Mouse (Mus musculus): ENCODE measurements around the gene Gabbr1. TPM values are rescaled to one million over a fixed set of nuclear protein-coding genes. Genes with fewer than 3 reads are reported as not detected.

The Gabbr1 gene
- polyA plus RNA-seq, 1 experiment from 2014 or later: 0.87 TPM

DNA sequence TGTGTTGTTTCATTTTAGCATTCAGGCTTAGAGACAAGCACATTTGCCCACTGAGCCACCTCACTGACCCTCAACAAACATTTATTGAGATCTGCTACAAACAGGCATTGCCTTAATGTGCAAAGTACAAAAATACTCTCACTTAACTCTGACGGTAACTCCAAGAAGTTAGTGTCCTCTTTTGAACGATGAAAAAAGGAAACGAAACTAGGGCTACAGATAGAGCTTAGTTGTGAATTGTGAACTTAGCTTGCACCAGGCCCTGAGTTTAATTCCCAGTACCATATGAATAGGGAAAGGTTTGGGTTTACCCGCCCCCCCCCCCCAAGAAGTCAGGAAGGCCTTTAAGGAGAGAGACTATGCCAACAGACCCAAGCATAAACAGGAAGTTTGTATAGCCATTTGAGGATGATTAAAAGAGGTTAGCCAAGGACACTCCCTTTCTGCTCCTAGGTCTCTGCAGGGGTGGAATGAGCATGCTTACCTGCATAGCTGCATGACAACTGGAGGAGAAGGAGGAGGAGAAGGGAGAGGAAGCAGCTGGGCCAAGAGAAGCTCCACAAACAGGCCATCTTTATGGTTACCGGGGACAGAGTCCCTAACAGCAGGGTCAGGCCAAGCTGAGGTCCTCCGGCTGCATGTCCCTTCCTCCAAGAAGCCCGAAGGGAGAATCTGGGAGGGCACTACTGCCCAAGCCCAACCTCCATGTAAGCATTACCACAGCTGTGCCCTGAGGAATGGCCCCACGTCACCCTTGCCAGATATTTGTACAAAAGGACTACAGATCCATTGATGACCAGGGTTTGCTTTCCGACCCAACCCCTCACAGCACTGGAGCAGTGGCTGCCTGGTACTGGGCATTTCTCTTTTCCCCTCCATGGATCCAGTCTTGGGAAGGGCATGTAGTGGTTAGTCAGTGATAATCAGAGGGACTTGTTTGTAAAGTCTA is 22.9 kb upstream of the Gabbr1 start, which contains the start of gene Mog:
TSS of gene Mog (minus strand) at position 771 of the 949 bp plus-strand sequence.
- H3K27ac ChIP-seq: no peak within 1 kb of the TSS
- H3K79me2 ChIP-seq (ENCODE audit: inconsistent target): no peaks in the 10 kb centered on the region
- 58% methylated on average over 9 of the region's 9 CpGs for WGBS (ENCODE audit: missing documents)
- no peaks in the 10 kb centered on the region for H3K36me3 ChIP-seq (ENCODE audit: inconsistent target)
- no peak within 1 kb of the TSS for H3K4me3 ChIP-seq (ENCODE audit: inconsistent target)

DNA sequence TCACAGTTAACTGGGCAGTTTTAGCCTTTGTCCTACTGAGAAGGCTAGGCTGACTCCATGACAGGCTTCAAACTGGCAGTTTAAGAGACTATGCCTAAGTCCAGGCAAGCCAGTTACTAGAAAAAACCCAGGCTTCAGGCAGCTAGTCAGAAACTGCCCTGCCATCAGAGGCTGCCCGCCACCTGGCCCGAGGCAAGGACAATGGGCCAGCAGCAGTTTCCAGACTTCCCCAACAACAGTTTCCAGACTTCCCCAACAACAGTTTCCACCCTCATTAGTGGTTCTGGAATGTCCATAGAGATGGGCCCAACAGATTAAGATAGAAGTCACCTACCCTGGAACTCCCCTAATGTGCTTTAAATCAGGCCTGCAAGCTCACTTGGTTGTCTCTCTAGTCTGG is 19.3 kb upstream of the Gabbr1 start:
- H3K36me3 ChIP-seq (ENCODE audit: inconsistent target): no peaks in the 10 kb centered on the region
- H3K27ac ChIP-seq: no peak overlapping the region
- 100% methylated on average over 1 of the region's 2 CpGs for WGBS (ENCODE audit: missing documents)
- H3K4me3 ChIP-seq (ENCODE audit: inconsistent target): no peak overlapping the region
- H3K79me2 ChIP-seq (ENCODE audit: inconsistent target): no peaks in the 10 kb centered on the region

DNA sequence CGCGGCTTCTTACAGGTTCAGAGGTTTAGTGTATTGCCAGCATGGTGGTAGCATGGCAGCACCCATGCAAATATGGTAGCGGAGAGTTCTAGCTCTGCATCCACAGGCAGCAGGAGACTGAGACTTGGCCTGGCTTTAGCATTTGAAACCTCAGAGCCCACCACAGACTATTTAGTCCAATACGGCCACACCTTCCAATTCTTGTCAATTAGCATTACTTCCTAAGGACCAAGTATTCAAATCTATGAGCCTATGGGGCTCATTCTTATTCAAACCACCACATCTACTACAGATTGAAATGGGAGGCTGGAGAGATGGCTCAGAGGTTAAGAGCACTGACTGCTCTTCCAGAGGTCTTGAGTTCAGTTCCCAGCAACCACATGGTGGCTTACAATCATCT is 18.3 kb upstream of the Gabbr1 start:
- WGBS (ENCODE audit: missing documents): 97% methylated on average over 4 of the region's 4 CpGs
- Histone ChIP-seq H3K79me2 (ENCODE audit: inconsistent target) (no peaks in the 10 kb centered on the region), H3K4me3 (ENCODE audit: inconsistent target) (no peak overlapping the region), H3K27ac (no peak overlapping the region), H3K36me3 (ENCODE audit: inconsistent target) (no peaks in the 10 kb centered on the region)

DNA sequence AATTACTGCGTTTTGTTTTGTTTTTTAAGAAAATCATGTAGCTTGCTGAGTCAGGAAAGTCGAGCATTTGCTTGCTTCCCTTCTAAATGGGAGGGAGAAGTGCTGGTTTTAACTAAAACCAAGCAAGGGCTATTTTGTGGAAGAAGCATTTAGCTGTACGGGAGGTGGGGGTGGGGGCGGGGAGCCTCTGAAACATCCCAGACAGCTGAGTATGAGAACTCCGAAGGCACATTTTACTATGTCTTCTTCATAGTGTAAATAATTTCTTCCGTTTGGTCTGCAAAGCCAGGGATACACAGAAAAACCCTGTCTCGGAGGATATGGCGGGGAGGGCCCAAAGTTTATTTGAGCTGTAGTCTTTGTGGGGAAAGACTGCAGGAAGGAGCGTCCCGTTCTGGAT is 17.6 kb upstream of the Gabbr1 start:
- Histone ChIP-seq H3K4me3 (ENCODE audit: inconsistent target) (no peak overlapping the region), H3K27ac (no peak overlapping the region), H3K36me3 (ENCODE audit: inconsistent target) (no peaks in the 10 kb centered on the region), H3K79me2 (ENCODE audit: inconsistent target) (no peaks in the 10 kb centered on the region)
- WGBS (ENCODE audit: missing documents): 61% methylated on average over 10 of the region's 10 CpGs

DNA sequence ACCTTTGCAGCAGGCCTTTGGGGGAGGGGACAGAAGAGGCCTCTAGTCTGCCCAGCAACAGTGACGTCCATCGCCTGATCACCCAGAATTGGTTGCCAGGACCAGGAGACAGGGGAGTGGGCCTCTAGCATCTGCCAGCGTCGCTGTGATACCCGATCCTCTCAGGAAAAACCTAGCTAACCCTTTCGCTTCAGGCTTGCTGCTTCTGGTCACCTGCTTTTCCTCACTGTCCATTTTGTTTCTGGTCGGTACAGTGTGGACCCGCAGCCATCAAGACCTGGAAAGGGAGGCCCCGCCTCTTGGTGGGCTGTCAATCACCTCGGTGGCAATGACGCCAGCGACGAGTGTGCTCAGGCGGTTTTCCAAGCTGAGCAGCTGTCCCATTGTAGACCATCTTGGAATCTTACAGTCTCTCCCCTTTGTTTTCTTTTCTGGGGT is 17.1 kb upstream of the Gabbr1 start:
- 6% methylated on average over 14 of the region's 14 CpGs for WGBS (ENCODE audit: missing documents)
- no peaks in the 10 kb centered on the region for H3K36me3 ChIP-seq (ENCODE audit: inconsistent target)
- no peaks in the 10 kb centered on the region for H3K79me2 ChIP-seq (ENCODE audit: inconsistent target)
- no peak overlapping the region for H3K27ac ChIP-seq
- no peak overlapping the region for H3K4me3 ChIP-seq (ENCODE audit: inconsistent target)

DNA sequence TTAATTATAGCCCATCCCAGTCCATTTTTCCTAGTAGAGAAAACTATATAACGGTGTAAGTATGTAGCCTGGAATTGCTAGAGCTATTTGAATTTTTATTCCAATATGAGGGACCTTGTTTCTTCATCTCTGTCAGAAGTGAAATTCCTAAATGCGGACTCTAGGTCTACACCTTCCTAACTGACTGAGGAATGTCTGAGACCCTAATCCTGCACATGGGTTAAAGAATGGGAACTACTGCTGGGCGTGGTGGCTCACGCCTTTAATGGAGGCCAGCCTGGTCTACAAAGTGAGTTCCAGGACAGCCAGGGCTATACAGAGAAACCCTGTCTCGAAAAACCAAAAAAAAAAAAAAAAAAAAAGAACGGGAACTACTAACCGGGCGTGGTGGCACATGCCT is 16.6 kb upstream of the Gabbr1 start:
- WGBS (ENCODE audit: missing documents): 79% methylated on average over 4 of the region's 8 CpGs
- H3K4me3 ChIP-seq (ENCODE audit: inconsistent target): no peak overlapping the region
- no peaks in the 10 kb centered on the region for H3K36me3 ChIP-seq (ENCODE audit: inconsistent target)
- no peaks in the 10 kb centered on the region for H3K79me2 ChIP-seq (ENCODE audit: inconsistent target)
- no peak overlapping the region for H3K27ac ChIP-seq

DNA sequence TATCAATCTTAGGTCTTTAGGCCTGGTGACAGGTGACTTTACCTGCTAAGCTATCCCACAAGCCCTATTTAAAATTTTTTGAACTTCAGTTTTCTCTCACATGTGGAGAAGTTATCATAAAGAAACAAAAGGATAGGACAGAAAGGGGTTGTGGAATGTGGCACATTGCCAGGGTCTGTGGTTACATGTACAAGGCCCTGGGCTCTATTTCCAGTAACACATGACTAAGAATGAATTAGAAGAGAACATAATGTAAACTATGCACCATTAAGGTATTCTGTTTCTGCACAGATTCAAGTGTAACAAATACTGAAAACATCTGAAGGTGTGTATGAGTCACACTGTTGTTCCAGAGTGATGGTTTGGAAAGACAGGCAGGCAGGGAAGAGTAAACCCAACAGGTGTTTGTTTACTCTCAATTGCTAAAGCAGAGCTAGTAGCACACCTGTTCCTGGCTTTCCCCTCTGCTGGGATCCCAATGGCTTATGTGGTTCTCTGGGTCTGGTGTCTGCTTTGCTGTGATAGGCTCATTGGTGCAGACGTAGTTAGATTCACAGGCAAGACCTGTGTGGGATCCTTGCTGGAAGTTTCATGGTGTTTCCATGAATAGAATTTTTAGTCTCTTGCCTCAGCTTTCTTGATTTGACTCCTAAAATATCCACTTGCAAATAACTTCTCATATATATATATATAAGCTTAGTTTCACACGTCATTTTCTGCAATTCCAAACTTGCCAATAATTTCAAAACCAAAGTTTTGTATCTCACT is 6.5 kb upstream of the Gabbr1 start:
- 60% methylated on average over 2 of the region's 2 CpGs for WGBS (ENCODE audit: missing documents)
- Histone ChIP-seq H3K79me2 (ENCODE audit: inconsistent target) (no peaks in the 10 kb centered on the region), H3K27ac (no peak overlapping the region), H3K4me3 (ENCODE audit: inconsistent target) (no peak overlapping the region), H3K36me3 (ENCODE audit: inconsistent target) (no peaks in the 10 kb centered on the region)

DNA sequence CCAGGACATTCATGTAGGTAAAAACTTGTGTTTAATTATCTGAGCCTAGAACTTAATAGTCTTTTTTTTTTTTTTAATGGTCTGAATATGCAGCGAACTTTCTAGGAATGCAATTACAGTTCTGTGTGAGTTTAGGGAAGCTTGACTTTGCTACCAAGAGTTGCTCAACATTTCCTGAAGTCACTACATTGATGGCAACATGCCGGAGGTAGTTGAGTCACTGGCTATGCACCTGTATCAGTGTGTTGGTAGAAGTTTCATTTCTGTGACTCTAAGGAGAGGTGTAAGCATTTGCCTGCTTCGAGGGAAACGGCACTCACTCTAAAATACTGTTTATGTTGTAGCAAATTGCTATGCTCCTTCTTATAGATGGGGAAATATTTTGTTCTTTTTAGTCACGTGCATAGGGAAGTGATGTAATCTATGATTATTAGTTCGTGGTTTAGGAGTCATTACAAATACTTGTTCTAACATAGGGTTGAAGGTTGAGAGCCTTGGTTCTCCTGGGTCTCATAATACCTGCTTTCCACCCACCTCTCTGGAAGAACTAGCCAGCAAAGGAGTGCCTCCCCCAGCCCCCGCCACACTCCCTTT is 1.0 kb upstream of the Gabbr1 start:
- 10% methylated on average over 7 of the region's 7 CpGs for WGBS (ENCODE audit: missing documents)
- Histone ChIP-seq H3K4me3 (ENCODE audit: inconsistent target) (no peak overlapping the region), H3K27ac (no peak overlapping the region), H3K36me3 (ENCODE audit: inconsistent target) (no peaks in the 10 kb centered on the region), H3K79me2 (ENCODE audit: inconsistent target) (no peaks in the 10 kb centered on the region)

DNA sequence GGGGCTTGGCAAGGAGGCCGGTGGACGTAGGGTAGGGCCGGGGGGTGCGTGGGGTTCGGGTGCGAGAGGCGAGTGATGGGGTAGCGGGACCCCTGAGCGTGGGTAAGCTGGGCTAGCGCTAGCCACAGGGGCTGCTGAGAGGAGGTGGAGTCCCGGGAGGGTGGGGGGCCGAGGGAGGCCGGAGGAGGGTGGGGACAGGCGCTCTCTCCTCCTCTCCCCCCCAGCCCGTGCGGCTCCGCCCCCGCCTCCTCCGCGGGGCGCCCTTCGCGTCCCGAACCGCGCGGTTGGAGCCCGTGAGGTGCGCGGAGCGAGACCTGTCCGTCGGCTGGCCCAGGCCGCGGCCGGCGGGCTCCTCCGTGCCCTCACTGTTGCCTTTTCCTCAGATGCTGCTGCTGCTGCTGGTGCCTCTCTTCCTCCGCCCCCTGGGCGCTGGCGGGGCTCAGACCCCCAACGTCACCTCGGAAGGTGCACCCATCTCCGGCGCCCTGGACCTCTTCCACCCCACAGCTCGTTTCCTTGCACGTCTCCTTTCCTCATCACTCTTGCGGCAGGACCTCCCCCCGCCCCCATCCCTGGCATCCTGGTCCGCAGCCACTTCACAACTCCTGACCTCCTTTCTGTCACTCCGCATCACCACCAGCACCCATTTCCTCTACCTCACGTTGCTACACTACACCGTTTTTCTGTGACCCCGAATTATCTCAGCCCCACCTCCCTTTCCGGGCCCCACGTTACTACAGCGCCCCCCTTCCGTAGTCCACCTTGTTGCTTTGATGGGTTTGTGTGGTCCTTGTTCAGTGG is 746 bp downstream of the Gabbr1 start:
- 2% methylated on average over 50 of the region's 58 CpGs for WGBS (ENCODE audit: missing documents)
- no peaks in the 10 kb centered on the region for H3K36me3 ChIP-seq (ENCODE audit: inconsistent target)
- H3K27ac ChIP-seq: no peak overlapping the region
- H3K4me3 ChIP-seq (ENCODE audit: inconsistent target): no peak overlapping the region
- no peaks in the 10 kb centered on the region for H3K79me2 ChIP-seq (ENCODE audit: inconsistent target)

DNA sequence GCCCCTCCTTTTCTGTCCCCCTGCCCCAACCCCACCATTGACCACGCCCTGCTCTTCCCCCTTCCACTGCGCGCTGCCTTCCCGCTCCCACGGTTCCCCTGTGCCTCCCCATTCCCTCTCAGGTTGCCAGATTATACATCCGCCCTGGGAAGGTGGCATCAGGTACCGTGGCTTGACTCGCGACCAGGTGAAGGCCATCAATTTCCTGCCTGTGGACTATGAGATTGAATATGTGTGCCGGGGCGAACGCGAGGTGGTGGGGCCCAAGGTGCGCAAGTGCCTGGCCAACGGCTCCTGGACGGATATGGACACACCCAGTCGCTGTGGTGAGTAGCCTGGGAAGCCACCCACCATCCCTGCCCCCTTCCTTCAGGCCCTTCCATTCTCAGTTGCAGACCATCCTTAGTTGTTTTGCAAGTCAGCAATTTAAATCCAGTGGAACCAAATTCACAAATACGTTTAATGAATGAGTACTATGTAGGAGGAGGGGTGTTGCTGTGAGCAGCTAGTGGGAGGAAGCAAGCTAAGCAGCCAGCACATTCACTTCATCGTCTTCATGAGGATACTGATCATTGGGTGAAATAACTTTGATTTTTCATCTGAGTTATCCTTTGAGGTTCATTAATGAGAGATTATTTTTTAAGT is 1.7 kb downstream of the Gabbr1 start:
- WGBS (ENCODE audit: missing documents): 90% methylated on average over 19 of the region's 19 CpGs
- no peak overlapping the region for H3K27ac ChIP-seq
- H3K4me3 ChIP-seq (ENCODE audit: inconsistent target): no peak overlapping the region
- H3K36me3 ChIP-seq (ENCODE audit: inconsistent target): no peaks in the 10 kb centered on the region
- no peaks in the 10 kb centered on the region for H3K79me2 ChIP-seq (ENCODE audit: inconsistent target)

DNA sequence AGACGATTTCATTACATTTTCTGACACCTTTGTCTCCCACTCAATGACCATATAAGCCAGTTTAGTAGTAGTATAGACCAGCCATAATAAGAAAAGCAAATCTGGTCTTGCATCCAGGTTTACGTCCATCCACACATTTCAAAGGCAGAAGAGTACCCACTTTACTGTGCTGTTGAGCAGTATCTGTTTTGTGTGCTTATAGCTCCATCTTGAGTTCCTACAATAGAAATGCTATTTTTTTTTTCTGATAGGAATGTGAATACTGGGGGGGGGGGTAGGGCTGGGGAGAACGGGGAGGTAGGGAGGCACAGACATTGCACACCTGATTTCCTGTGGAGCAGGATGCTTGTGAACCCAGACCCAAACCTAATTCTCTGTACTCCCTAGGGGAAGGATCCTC is 2.2 kb downstream of the Gabbr1 start:
- whole genome bisulfite sequencing (ENCODE audit: missing documents): 36% methylated on average over 3 of the region's 3 CpGs
- no peaks in the 10 kb centered on the region for H3K79me2 ChIP-seq (ENCODE audit: inconsistent target)
- no peaks in the 10 kb centered on the region for H3K36me3 ChIP-seq (ENCODE audit: inconsistent target)
- H3K4me3 ChIP-seq (ENCODE audit: inconsistent target): no peak overlapping the region
- no peak overlapping the region for H3K27ac ChIP-seq

DNA sequence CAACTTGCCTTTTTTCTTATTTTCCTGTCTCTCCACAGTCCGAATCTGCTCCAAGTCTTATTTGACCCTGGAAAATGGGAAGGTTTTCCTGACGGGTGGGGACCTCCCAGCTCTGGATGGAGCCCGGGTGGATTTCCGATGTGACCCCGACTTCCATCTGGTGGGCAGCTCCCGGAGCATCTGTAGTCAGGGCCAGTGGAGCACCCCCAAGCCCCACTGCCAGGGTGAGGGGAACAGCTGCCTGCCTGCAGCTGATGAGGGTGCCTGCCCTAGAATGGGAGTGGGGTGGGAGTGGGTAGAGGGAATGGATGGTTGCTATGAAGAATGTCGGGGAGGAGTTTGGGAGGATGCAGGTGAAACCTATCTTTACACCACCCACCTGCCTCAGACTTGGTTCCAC is 2.6 kb downstream of the Gabbr1 start:
- Histone ChIP-seq H3K36me3 (ENCODE audit: inconsistent target) (no peaks in the 10 kb centered on the region), H3K4me3 (ENCODE audit: inconsistent target) (no peak overlapping the region), H3K27ac (no peak overlapping the region), H3K79me2 (ENCODE audit: inconsistent target) (no peaks in the 10 kb centered on the region)
- WGBS (ENCODE audit: missing documents): 84% methylated on average over 7 of the region's 7 CpGs

DNA sequence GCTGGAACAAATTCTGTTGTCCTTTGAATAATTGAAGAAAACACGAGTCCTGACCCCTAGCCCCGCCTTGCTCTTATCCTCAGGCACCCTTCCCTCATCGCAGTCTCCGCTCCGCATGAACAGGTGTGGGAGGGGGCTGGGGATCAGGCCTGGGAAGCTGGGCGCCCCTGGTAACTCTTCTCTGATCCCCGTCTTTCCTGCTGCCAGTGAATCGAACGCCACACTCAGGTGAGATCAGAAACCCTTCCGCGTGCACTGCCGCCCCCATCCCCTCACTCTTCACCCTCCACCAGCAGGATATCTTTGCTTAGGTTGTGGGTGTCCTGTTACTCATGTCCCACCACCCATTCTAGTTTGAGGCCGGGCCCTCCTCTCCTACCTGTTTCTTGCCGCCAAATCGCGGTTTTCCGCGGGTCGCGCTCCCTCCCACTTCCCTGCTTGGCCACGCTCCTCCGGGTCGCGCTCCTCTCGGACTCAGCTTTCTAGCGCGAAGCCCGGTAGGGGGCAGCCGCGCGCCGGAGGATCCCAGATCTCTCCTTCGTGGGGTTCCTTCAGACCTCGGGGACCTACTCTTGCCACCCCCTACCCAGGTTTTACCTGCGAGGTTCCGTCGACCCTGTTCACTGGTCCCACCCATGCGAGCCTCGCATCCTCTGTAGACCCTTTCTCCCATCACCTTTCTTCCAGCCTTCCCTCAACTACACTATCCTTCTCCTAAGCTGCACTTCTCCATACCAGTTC is 4.0 kb downstream of the Gabbr1 start:
- 18% methylated on average over 39 of the region's 39 CpGs for WGBS (ENCODE audit: missing documents)
- Histone ChIP-seq H3K79me2 (ENCODE audit: inconsistent target) (no peaks in the 10 kb centered on the region), H3K27ac (no peak overlapping the region), H3K4me3 (ENCODE audit: inconsistent target) (no peak overlapping the region), H3K36me3 (ENCODE audit: inconsistent target) (no peaks in the 10 kb centered on the region)
